Mouse (Mus musculus) inflammation-experienced regulatory T-cells, adult 6 months (primary cell): Measurements from ENCODE around the gene Ccl5. TPM values are rescaled to one million over a fixed set of nuclear protein-coding genes. Genes with fewer than 3 reads are reported as not detected.
"Not testable (repeated sequence)": the region's sequence is repeated elsewhere in the genome, so short reads cannot be mapped to it uniquely, and the experiment has no call there.

Experiments used
- ATAC-seq: one replicate; pipeline ENCODE4 v1.8.0; 2017
- polyA plus RNA-seq, 3 experiments: library from polyadenylated mRNA; unstranded; fragments of 100-300 nt; shearing (Covaris generic); gene quantifications; one replicate each; pipeline ENCODE4 v1.2.1; 2017

Ccl5 gene
- polyA plus RNA-seq: 1,000 to 10,000 TPM in 1 of 3 experiments, 100 to 1,000 TPM in 2; 180 to 6,393 (median 256) TPM

- ATAC-seq: peak; percentile 29
Observed at GRCm38 (mm10) chr11:83530360-83530759, at the start of gene Ccl5. Ccl5 (minus strand) TSS chr11:83530518.

- ATAC-seq: no peak
Observed at GRCm38 (mm10) chr11:83578999-83579398, 48.7 kb upstream of the Ccl5 start.

- ATAC-seq: no peak
Observed at GRCm38 (mm10) chr11:83578186-83578760, 48.0 kb upstream of the Ccl5 start, which contains the start of gene Ccl9. Ccl9 (minus strand) TSS chr11:83578636.

- no peak for ATAC-seq
Observed at GRCm38 (mm10) chr11:83576927-83577555, 46.7 kb upstream of the Ccl5 start.

- ATAC-seq: no peak
Observed at GRCm38 (mm10) chr11:83572834-83573233, 42.5 kb upstream of the Ccl5 start.

GRCm38 (mm10) chr11:83572223-83572622 lies 41.9 kb upstream of the Ccl5 start:
- no peak for ATAC-seq

GRCm38 (mm10) chr11:83570189-83570588 lies 39.9 kb upstream of the Ccl5 start:
- ATAC-seq: no peak

GRCm38 (mm10) chr11:83569249-83569648 lies 38.9 kb upstream of the Ccl5 start:
- ATAC-seq: no peak

- ATAC-seq: no peak
Observed at GRCm38 (mm10) chr11:83568786-83569185, 38.5 kb upstream of the Ccl5 start.

GRCm38 (mm10) chr11:83568061-83568460 lies 37.7 kb upstream of the Ccl5 start:
- no peak for ATAC-seq

- no peak for ATAC-seq
Observed at GRCm38 (mm10) chr11:83567311-83567710, 37.0 kb upstream of the Ccl5 start.

- no peak for ATAC-seq
Observed at GRCm38 (mm10) chr11:83566617-83567016, 36.3 kb upstream of the Ccl5 start.

GRCm38 (mm10) chr11:83563754-83564153 lies 33.4 kb upstream of the Ccl5 start:
- ATAC-seq: no peak

- no peak for ATAC-seq
Observed at GRCm38 (mm10) chr11:83562311-83562887, 32.1 kb upstream of the Ccl5 start.

- no peak for ATAC-seq
Observed at GRCm38 (mm10) chr11:83560405-83560804, 30.1 kb upstream of the Ccl5 start.

- ATAC-seq: no peak
Observed at GRCm38 (mm10) chr11:83557074-83557473, 26.8 kb upstream of the Ccl5 start.

GRCm38 (mm10) chr11:83556085-83556781 lies 25.9 kb upstream of the Ccl5 start:
- ATAC-seq: no peak

GRCm38 (mm10) chr11:83551668-83552067 lies 21.4 kb upstream of the Ccl5 start:
- no peak for ATAC-seq

GRCm38 (mm10) chr11:83551037-83551436 lies 20.7 kb upstream of the Ccl5 start:
- not testable (repeated sequence) for ATAC-seq

GRCm38 (mm10) chr11:83550186-83550632 lies 19.9 kb upstream of the Ccl5 start:
- peak; percentile 63 for ATAC-seq

GRCm38 (mm10) chr11:83544214-83544613 lies 13.9 kb upstream of the Ccl5 start:
- ATAC-seq: no peak

- ATAC-seq: no peak
Observed at GRCm38 (mm10) chr11:83541415-83541814, 11.1 kb upstream of the Ccl5 start.

- no peak for ATAC-seq
Observed at GRCm38 (mm10) chr11:83540931-83541330, 10.6 kb upstream of the Ccl5 start.
